Mouse (Mus musculus) heart, embryonic 14.5 days (tissue): ENCODE data around the gene Nrap. TPM values are rescaled to one million over a fixed set of nuclear protein-coding genes. Genes with fewer than 3 reads are reported as not detected.
A peak's percentile ranks its signal among the peaks of the same experiment; 100 is the strongest.

Experiments used
- ATAC-seq: fragments of 200-750 bp; cut with Nextera tagmentation; 2 replicates; pipeline ENCODE4 v1.8.0; 2017; ENCODE audit warnings: low read depth, moderate TSS enrichment; ENCODE audit not compliant: insufficient number of reproducible peaks, insufficient read depth, low FRiP score
- H3K27ac ChIP-seq, 2 experiments: fragments of 200-500 bp in 1 of 2; fragments of 300-500 bp in 1 of 2; sonication (generic) in 1 of 2; replicated peaks in 1 of 2; 2 replicates each; pipeline ENCODE4 v1.5.1; 2012 to 2014; ENCODE audit warnings: low read depth in 2 of 2, low read length in 2 of 2, control low read depth in 1 of 2, mild to moderate bottlenecking in 1 of 2, mixed read lengths in 1 of 2; ENCODE audit not compliant: control insufficient read depth in 1 of 2, insufficient read depth in 1 of 2
- H3K27me3 ChIP-seq: fragments of 300-500 bp; sonication (generic); 2 replicates; pipeline ENCODE4 v1.6.1; 2014; ENCODE audit warnings: mild to moderate bottlenecking, low read length, control low read depth; ENCODE audit not compliant: control insufficient read depth, insufficient read depth
- H3K36me3 ChIP-seq: fragments of 300-500 bp; sonication (generic); 2 replicates; pipeline ENCODE4 v1.6.1; 2014; ENCODE audit warnings: mild to moderate bottlenecking, control low read depth, low read length, mixed read lengths; ENCODE audit not compliant: control insufficient read depth, insufficient read depth
- H3K4me1 ChIP-seq, 2 experiments: fragments of 200-500 bp in 1 of 2; fragments of 300-500 bp in 1 of 2; sonication (generic) in 1 of 2; 2 replicates each; pipeline ENCODE4 v1.6.1; 2012 to 2014; ENCODE audit warnings: low read length in 2 of 2, control low read depth in 1 of 2, mixed read lengths in 1 of 2; ENCODE audit not compliant: control insufficient read depth in 2 of 2, insufficient read depth in 2 of 2
- H3K4me2 ChIP-seq: fragments of 300-500 bp; sonication (generic); 2 replicates; pipeline ENCODE4 v1.6.1; 2014; ENCODE audit warnings: mild to moderate bottlenecking, low read length
- H3K4me3 ChIP-seq, 2 experiments: fragments of 200-500 bp in 1 of 2; fragments of 300-500 bp in 1 of 2; sonication (generic) in 1 of 2; 2 replicates each; pipeline ENCODE4 v1.5.1; 2012 to 2014; ENCODE audit warnings: low read length in 2 of 2, mild to moderate bottlenecking in 2 of 2, control low read depth in 1 of 2, low read depth in 1 of 2, moderate library complexity in 1 of 2; ENCODE audit not compliant: control insufficient read depth in 1 of 2, insufficient read depth in 1 of 2
- H3K9ac ChIP-seq: fragments of 300-500 bp; sonication (generic); 2 replicates; pipeline ENCODE4 v1.6.1; 2014; ENCODE audit warnings: mild to moderate bottlenecking, low read length
- H3K9me3 ChIP-seq: fragments of 300-500 bp; sonication (generic); 2 replicates; pipeline ENCODE4 v1.6.1; 2016; ENCODE audit warnings: low read length, control low read depth; ENCODE audit not compliant: control insufficient read depth
- WGBS: fragments of 180-500 bp; shearing (Covaris S2); extraction: QIAGEN DNeasy Blood & Tissue Kit; methylation state at CpG from one replicate; pipeline ENCODE4 v1.1.7; 2014; 5-methylcytosine and 5-hydroxymethylcytosine counted together
- polyA plus RNA-seq: library from polyadenylated mRNA; unstranded; fragments of >200 nt; fragmentation: Nextera tagmentation; extraction: Ambion mirVana; gene quantifications from 2 replicates; pipeline ENCODE4 v1.2.1, GENCODE M21; 2014

Gene Nrap
- polyA plus RNA-seq, 1 experiment from 2014 or later, result 35.6 TPM

DNA sequence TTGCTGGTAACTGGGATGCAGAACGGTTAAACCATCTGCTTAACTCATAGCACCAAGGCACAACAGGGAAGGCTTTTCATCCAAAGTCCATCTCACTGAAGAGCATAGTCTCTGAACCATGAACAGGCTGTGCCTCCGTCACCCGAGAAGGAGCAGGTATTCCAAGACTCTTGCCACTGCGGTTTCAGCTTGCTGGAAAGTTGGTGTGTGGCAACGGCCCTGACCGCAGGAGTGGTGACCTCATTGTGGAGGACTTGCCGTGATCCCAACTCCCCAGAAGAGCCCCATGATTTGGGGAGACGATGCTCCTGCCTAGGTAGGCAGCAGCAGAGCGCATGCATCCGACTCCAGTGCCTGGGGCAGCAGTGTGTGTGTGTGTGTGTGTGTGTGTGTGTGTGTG is 36.1 kb downstream of the Nrap start:
- Histone ChIP-seq H3K36me3 (peaks cover 85% of the 10 kb centered on the region), H3K27ac (no peak overlapping the region), H3K4me1 (peaks cover 7 to 21% of the 10 kb centered on the region in 2 experiments; a peak in 3 of 4 replicates), H3K4me2 (no peak overlapping the region), H3K4me3 (no peak overlapping the region), H3K27me3 (no peaks in the 10 kb centered on the region), H3K9me3 (peaks cover 6% of the 10 kb centered on the region), H3K9ac (no peak overlapping the region)
- no peak for ATAC-seq
- WGBS, result 85% methylated on average over 10 of the region's 10 CpGs

DNA sequence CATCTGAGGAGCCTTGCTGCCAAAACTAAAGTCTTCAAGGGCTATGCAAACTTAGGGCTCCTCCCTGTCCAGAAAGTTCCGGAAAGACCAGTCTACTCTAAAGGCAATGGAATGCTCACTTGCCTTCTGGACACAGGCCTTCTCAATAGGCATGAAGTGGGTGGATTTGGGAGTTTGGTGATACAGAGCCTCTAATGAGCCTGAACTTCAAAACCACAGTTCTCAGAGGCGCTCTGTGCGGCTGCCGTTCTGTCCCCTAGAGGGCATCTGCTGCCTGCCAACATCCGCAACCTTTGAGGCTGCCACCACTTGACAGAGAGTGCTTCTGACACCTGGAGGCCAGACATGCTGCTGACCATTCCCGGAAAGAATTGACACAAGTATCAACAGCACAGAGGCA is 40.5 kb downstream of the Nrap start:
- no peak overlapping the region for H3K27ac ChIP-seq
- no peak overlapping the region for H3K9ac ChIP-seq
- H3K4me2 ChIP-seq, result no peak overlapping the region
- H3K4me1 ChIP-seq, result 0 out of 4 replicates have a peak, but pooled peaks cover 0 to 3% of the 10 kb centered on the region in 2 experiments
- no peak for ATAC-seq
- H3K27me3 ChIP-seq, result no peaks in the 10 kb centered on the region
- 25% methylated on average over 6 of the region's 6 CpGs for WGBS
- H3K36me3 ChIP-seq, result peaks cover 91% of the 10 kb centered on the region
- peaks cover 6% of the 10 kb centered on the region for H3K9me3 ChIP-seq
- H3K4me3 ChIP-seq, result no peak overlapping the region

- 60% methylated on average over 13 of the region's 13 CpGs for WGBS
- Histone ChIP-seq H3K9me3 (no peaks in the 10 kb centered on the region), H3K27ac (no peak overlapping the region), H3K27me3 (no peaks in the 10 kb centered on the region), H3K4me2 (no peak overlapping the region), H3K36me3 (peaks cover 94% of the 10 kb centered on the region), H3K9ac (no peak overlapping the region), H3K4me1 (peaks cover 0 to 3% of the 10 kb centered on the region in 2 experiments; a peak in 1 of 4 replicates), H3K4me3 (no peak overlapping the region)
- ATAC-seq, result no peak
Observed at GRCm38 (mm10) chr19:56346750-56347149, 43.1 kb downstream of the Nrap start.

DNA sequence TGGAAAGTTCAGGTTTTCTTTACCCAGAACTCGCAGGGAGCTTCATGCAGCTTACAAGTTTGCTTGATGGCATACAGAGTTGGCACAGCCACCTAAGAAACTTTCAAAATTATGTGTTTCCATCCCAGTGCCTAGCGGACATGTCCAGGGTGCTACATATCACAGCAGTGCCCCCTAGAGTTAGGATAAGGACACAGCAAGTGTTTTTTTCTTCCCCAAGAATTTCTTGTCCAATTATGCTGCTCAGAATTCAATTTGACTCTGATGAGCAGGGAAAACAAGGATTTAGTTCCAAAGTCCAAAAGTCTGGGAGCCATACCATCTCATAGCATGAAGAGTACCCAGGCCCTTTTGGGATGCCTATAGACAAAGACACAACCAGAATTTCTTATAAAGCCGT is 43.8 kb downstream of the Nrap start:
- Histone ChIP-seq H3K36me3 (peaks cover 94% of the 10 kb centered on the region), H3K4me1 (peaks cover 0 to 3% of the 10 kb centered on the region in 2 experiments; a peak in 1 of 4 replicates), H3K4me2 (no peak overlapping the region), H3K27me3 (no peaks in the 10 kb centered on the region), H3K9ac (no peak overlapping the region), H3K4me3 (no peak overlapping the region), H3K27ac (no peak overlapping the region), H3K9me3 (no peaks in the 10 kb centered on the region)
- no peak for ATAC-seq
- 78% methylated on average over 3 of the region's 3 CpGs for WGBS

- H3K4me3 ChIP-seq, result no peak overlapping the region
- peaks cover 98% of the 10 kb centered on the region for H3K36me3 ChIP-seq
- ATAC-seq, result no peak; the same call in 1 of the 2 replicates
- H3K4me1 ChIP-seq, result no peaks in the 10 kb centered on the region; a peak in 1 of 4 replicates
- H3K4me2 ChIP-seq, result no peak overlapping the region
- no peaks in the 10 kb centered on the region for H3K9me3 ChIP-seq
- no peaks in the 10 kb centered on the region for H3K27me3 ChIP-seq
- 69% methylated on average over 26 of the region's 26 CpGs for WGBS
- no peak overlapping the region for H3K27ac ChIP-seq
- no peak overlapping the region for H3K9ac ChIP-seq
Observed at GRCm38 (mm10) chr19:56343869-56344563, 45.8 kb downstream of the Nrap start.

GRCm38 (mm10) chr19:56342006-56342405 is 47.8 kb downstream of the Nrap start:
- H3K9me3 ChIP-seq, result no peaks in the 10 kb centered on the region
- H3K36me3 ChIP-seq, result peaks cover 99% of the 10 kb centered on the region
- no peak for ATAC-seq
- no peak overlapping the region for H3K9ac ChIP-seq
- no peaks in the 10 kb centered on the region for H3K27me3 ChIP-seq
- no peak overlapping the region for H3K4me2 ChIP-seq
- no peak overlapping the region for H3K4me3 ChIP-seq
- no peak overlapping the region for H3K27ac ChIP-seq
- WGBS, result 74% methylated on average over 8 of the region's 8 CpGs
- no peaks in the 10 kb centered on the region; a peak in 1 of 4 replicates for H3K4me1 ChIP-seq

- WGBS, result 70% methylated on average over 12 of the region's 12 CpGs
- Histone ChIP-seq H3K9me3 (no peaks in the 10 kb centered on the region), H3K4me3 (no peak overlapping the region), H3K27ac (0 out of 4 replicates have a peak overlapping the region, but pooled peaks of 1 of the 2 experiments have one; percentile 7), H3K4me1 (no peaks in the 10 kb centered on the region), H3K9ac (no peak overlapping the region), H3K36me3 (peaks cover 96% of the 10 kb centered on the region), H3K4me2 (no peak overlapping the region), H3K27me3 (no peaks in the 10 kb centered on the region)
- no peak for ATAC-seq
Observed at GRCm38 (mm10) chr19:56336826-56337225, 53.0 kb downstream of the Nrap start.

- no peak overlapping the region for H3K27ac ChIP-seq
- peaks cover 96% of the 10 kb centered on the region for H3K36me3 ChIP-seq
- no peaks in the 10 kb centered on the region for H3K4me1 ChIP-seq
- ATAC-seq, result no peak
- H3K4me2 ChIP-seq, result no peak overlapping the region
- H3K9ac ChIP-seq, result no peak overlapping the region
- 93% methylated on average over 17 of the region's 17 CpGs for WGBS
- H3K4me3 ChIP-seq, result no peak overlapping the region
- no peaks in the 10 kb centered on the region for H3K9me3 ChIP-seq
- no peaks in the 10 kb centered on the region for H3K27me3 ChIP-seq
Observed at GRCm38 (mm10) chr19:56336321-56336720, 53.5 kb downstream of the Nrap start.
